Mouse (Mus musculus): ENCODE data around the gene Npas2. TPM values are rescaled to one million over a fixed set of nuclear protein-coding genes. Genes with fewer than 3 reads are reported as not detected.

The Npas2 gene
- polyA plus RNA-seq, 1 experiment from 2014 or later: 0.11 TPM

- H3K9me3 ChIP-seq (ENCODE audit: control insufficient read depth, low read length): no peaks in the 10 kb centered on the region
- H3K4me3 ChIP-seq (ENCODE audit: low read depth, low read length): no peak overlapping the region
- no peak for ATAC-seq (replicated peaks; ENCODE audit: low FRiP score)
- H3K4me2 ChIP-seq: no peak overlapping the region
- no peak overlapping the region for H3K9ac ChIP-seq (ENCODE audit: low read depth, low read length)
- 72% methylated on average over 6 of the region's 6 CpGs for WGBS
- H3K4me1 ChIP-seq (replicated peaks; ENCODE audit: control insufficient read depth, insufficient read depth, low read length): no peaks in the 10 kb centered on the region
- no peaks in the 10 kb centered on the region for H3K27me3 ChIP-seq (replicated peaks; ENCODE audit: control insufficient read depth, insufficient read depth, low read length)
- H3K27ac ChIP-seq (ENCODE audit: low read depth, low read length): no peak overlapping the region
- no peak for DNase-seq (ENCODE audit: low spot score)
- H3K36me3 ChIP-seq (ENCODE audit: control insufficient read depth, insufficient read depth, low read length): no peaks in the 10 kb centered on the region
Observed at GRCm38 (mm10) chr1:39325228-39325627, 131.7 kb downstream of the Npas2 start.

GRCm38 (mm10) chr1:39327546-39327945 lies 134.0 kb downstream of the Npas2 start:
- 74% methylated on average over 7 of the region's 7 CpGs for WGBS
- no peaks in the 10 kb centered on the region for H3K4me1 ChIP-seq (replicated peaks; ENCODE audit: control insufficient read depth, insufficient read depth, low read length)

GRCm38 (mm10) chr1:39330857-39331594 lies 137.5 kb downstream of the Npas2 start:
- no peak overlapping the region for H3K27ac ChIP-seq (ENCODE audit: low read depth, low read length)
- H3K9ac ChIP-seq (ENCODE audit: low read depth, low read length): no peak overlapping the region
- no peaks in the 10 kb centered on the region for H3K9me3 ChIP-seq (ENCODE audit: control insufficient read depth, low read length)
- ATAC-seq (replicated peaks; ENCODE audit: low FRiP score) (no peak), DNase-seq (ENCODE audit: low spot score) (no peak)
- no peaks in the 10 kb centered on the region for H3K36me3 ChIP-seq (ENCODE audit: control insufficient read depth, insufficient read depth, low read length)
- 79% methylated on average over 7 of the region's 7 CpGs for WGBS
- no peak overlapping the region for H3K4me3 ChIP-seq (ENCODE audit: low read depth, low read length)
- H3K27me3 ChIP-seq (replicated peaks; ENCODE audit: control insufficient read depth, insufficient read depth, low read length): peaks cover 3% of the 10 kb centered on the region; the same call in 1 of the 2 replicates
- no peaks in the 10 kb centered on the region for H3K4me1 ChIP-seq (replicated peaks; ENCODE audit: control insufficient read depth, insufficient read depth, low read length)
- H3K4me2 ChIP-seq: no peak overlapping the region

More at GRCm38 (mm10) chr1:39327546-39327945, 134.0 kb downstream of the Npas2 start:
- no peak overlapping the region for H3K4me3 ChIP-seq (ENCODE audit: low read depth, low read length)
- no peaks in the 10 kb centered on the region for H3K9me3 ChIP-seq (ENCODE audit: control insufficient read depth, low read length)
- ATAC-seq (replicated peaks; ENCODE audit: low FRiP score): no peak
- H3K36me3 ChIP-seq (ENCODE audit: control insufficient read depth, insufficient read depth, low read length): no peaks in the 10 kb centered on the region
- H3K27ac ChIP-seq (ENCODE audit: low read depth, low read length): no peak overlapping the region
- no peak overlapping the region for H3K9ac ChIP-seq (ENCODE audit: low read depth, low read length)
- no peak for DNase-seq (ENCODE audit: low spot score)
- H3K4me2 ChIP-seq: no peak overlapping the region
- H3K27me3 ChIP-seq (replicated peaks; ENCODE audit: control insufficient read depth, insufficient read depth, low read length): no peaks in the 10 kb centered on the region

- WGBS: 70% methylated on average over 4 of the region's 4 CpGs
- H3K36me3 ChIP-seq (ENCODE audit: control insufficient read depth, insufficient read depth, low read length): no peaks in the 10 kb centered on the region
- no peak for DNase-seq (ENCODE audit: low spot score)
- no peaks in the 10 kb centered on the region for H3K9me3 ChIP-seq (ENCODE audit: control insufficient read depth, low read length)
- ATAC-seq (replicated peaks; ENCODE audit: low FRiP score): no peak
- H3K4me1 ChIP-seq (replicated peaks; ENCODE audit: control insufficient read depth, insufficient read depth, low read length): no peaks in the 10 kb centered on the region
- no peak overlapping the region for H3K4me2 ChIP-seq
- peaks cover 8% of the 10 kb centered on the region for H3K27me3 ChIP-seq (replicated peaks; ENCODE audit: control insufficient read depth, insufficient read depth, low read length)
- no peak overlapping the region for H3K4me3 ChIP-seq (ENCODE audit: low read depth, low read length)
- H3K9ac ChIP-seq (ENCODE audit: low read depth, low read length): no peak overlapping the region
- H3K27ac ChIP-seq (ENCODE audit: low read depth, low read length): no peak overlapping the region
Observed at GRCm38 (mm10) chr1:39332456-39332855, 138.9 kb downstream of the Npas2 start.

- 41% methylated on average over 15 of the region's 15 CpGs for WGBS
- H3K4me3 ChIP-seq (ENCODE audit: low read depth, low read length): no peak overlapping the region
- no peak overlapping the region for H3K9ac ChIP-seq (ENCODE audit: low read depth, low read length)
- H3K9me3 ChIP-seq (ENCODE audit: control insufficient read depth, low read length): no peaks in the 10 kb centered on the region
- no peak overlapping the region for H3K4me2 ChIP-seq
- no peaks in the 10 kb centered on the region for H3K36me3 ChIP-seq (ENCODE audit: control insufficient read depth, insufficient read depth, low read length)
- DNase-seq (ENCODE audit: low spot score): no peak
- H3K4me1 ChIP-seq (replicated peaks; ENCODE audit: control insufficient read depth, insufficient read depth, low read length): no peaks in the 10 kb centered on the region
- ATAC-seq (replicated peaks; ENCODE audit: low FRiP score): no peak
- peaks cover 8% of the 10 kb centered on the region for H3K27me3 ChIP-seq (replicated peaks; ENCODE audit: control insufficient read depth, insufficient read depth, low read length)
- no peak overlapping the region for H3K27ac ChIP-seq (ENCODE audit: low read depth, low read length)
Observed at GRCm38 (mm10) chr1:39335561-39336196, 142.1 kb downstream of the Npas2 start.

GRCm38 (mm10) chr1:39336788-39337187 lies 143.3 kb downstream of the Npas2 start:
- DNase-seq (ENCODE audit: low spot score): no peak

GRCm38 (mm10) chr1:39338831-39339230 lies 145.3 kb downstream of the Npas2 start:
- Histone ChIP-seq H3K4me3 (ENCODE audit: low read depth, low read length) (no peak overlapping the region), H3K4me2 (no peak overlapping the region), H3K27me3 (replicated peaks; ENCODE audit: control insufficient read depth, insufficient read depth, low read length) (peaks cover 8% of the 10 kb centered on the region), H3K9me3 (ENCODE audit: control insufficient read depth, low read length) (no peaks in the 10 kb centered on the region), H3K9ac (ENCODE audit: low read depth, low read length) (no peak overlapping the region), H3K36me3 (ENCODE audit: control insufficient read depth, insufficient read depth, low read length) (no peaks in the 10 kb centered on the region), H3K4me1 (replicated peaks; ENCODE audit: control insufficient read depth, insufficient read depth, low read length) (no peaks in the 10 kb centered on the region), H3K27ac (ENCODE audit: low read depth, low read length) (no peak overlapping the region)
- ATAC-seq (replicated peaks; ENCODE audit: low FRiP score) (no peak), DNase-seq (ENCODE audit: low spot score) (no peak)
- WGBS: 76% methylated on average over 10 of the region's 10 CpGs

More at GRCm38 (mm10) chr1:39336788-39337187, 143.3 kb downstream of the Npas2 start:
- H3K9me3 ChIP-seq (ENCODE audit: control insufficient read depth, low read length): no peaks in the 10 kb centered on the region
- no peak overlapping the region for H3K4me3 ChIP-seq (ENCODE audit: low read depth, low read length)
- H3K4me2 ChIP-seq: no peak overlapping the region
- no peak overlapping the region for H3K27ac ChIP-seq (ENCODE audit: low read depth, low read length)
- no peaks in the 10 kb centered on the region for H3K4me1 ChIP-seq (replicated peaks; ENCODE audit: control insufficient read depth, insufficient read depth, low read length)
- 76% methylated on average over 8 of the region's 8 CpGs for WGBS
- no peak for ATAC-seq (replicated peaks; ENCODE audit: low FRiP score)
- peaks cover 8% of the 10 kb centered on the region for H3K27me3 ChIP-seq (replicated peaks; ENCODE audit: control insufficient read depth, insufficient read depth, low read length)
- H3K36me3 ChIP-seq (ENCODE audit: control insufficient read depth, insufficient read depth, low read length): no peaks in the 10 kb centered on the region
- no peak overlapping the region for H3K9ac ChIP-seq (ENCODE audit: low read depth, low read length)

- H3K27ac ChIP-seq (ENCODE audit: low read depth, low read length): no peak overlapping the region
- no peak overlapping the region for H3K9ac ChIP-seq (ENCODE audit: low read depth, low read length)
- H3K4me2 ChIP-seq: no peak overlapping the region
- H3K36me3 ChIP-seq (ENCODE audit: control insufficient read depth, insufficient read depth, low read length): no peaks in the 10 kb centered on the region
- peaks cover 7% of the 10 kb centered on the region for H3K27me3 ChIP-seq (replicated peaks; ENCODE audit: control insufficient read depth, insufficient read depth, low read length)
- H3K4me1 ChIP-seq (replicated peaks; ENCODE audit: control insufficient read depth, insufficient read depth, low read length): no peaks in the 10 kb centered on the region
- WGBS: 50% methylated on average over 5 of the region's 5 CpGs
- DNase-seq (ENCODE audit: low spot score): no peak
- ATAC-seq (replicated peaks; ENCODE audit: low FRiP score): no peak
- H3K4me3 ChIP-seq (ENCODE audit: low read depth, low read length): no peak overlapping the region
- H3K9me3 ChIP-seq (ENCODE audit: control insufficient read depth, low read length): no peaks in the 10 kb centered on the region
Observed at GRCm38 (mm10) chr1:39339455-39339854, 145.9 kb downstream of the Npas2 start.

- DNase-seq (ENCODE audit: low spot score) (no peak), ATAC-seq (replicated peaks; ENCODE audit: low FRiP score) (no peak)
- H3K27me3 ChIP-seq (replicated peaks; ENCODE audit: control insufficient read depth, insufficient read depth, low read length): peaks cover 5% of the 10 kb centered on the region
- no peak overlapping the region for H3K4me3 ChIP-seq (ENCODE audit: low read depth, low read length)
- H3K4me2 ChIP-seq: no peak overlapping the region
- H3K9ac ChIP-seq (ENCODE audit: low read depth, low read length): no peak overlapping the region
- no peaks in the 10 kb centered on the region for H3K4me1 ChIP-seq (replicated peaks; ENCODE audit: control insufficient read depth, insufficient read depth, low read length)
- no peak overlapping the region for H3K27ac ChIP-seq (ENCODE audit: low read depth, low read length)
- no peaks in the 10 kb centered on the region for H3K9me3 ChIP-seq (ENCODE audit: control insufficient read depth, low read length)
- 48% methylated on average over 6 of the region's 6 CpGs for WGBS
- H3K36me3 ChIP-seq (ENCODE audit: control insufficient read depth, insufficient read depth, low read length): no peaks in the 10 kb centered on the region
Observed at GRCm38 (mm10) chr1:39340156-39340555, 146.6 kb downstream of the Npas2 start.

Data from liver, embryonic 11.5 days (tissue).